Mouse (Mus musculus): Measurements from ENCODE around the gene Rasal2. TPM values are rescaled to one million over a fixed set of nuclear protein-coding genes. Genes with fewer than 3 reads are reported as not detected.

Gene Rasal2
- polyA plus RNA-seq, 1 experiment: 13.7 TPM

DNA sequence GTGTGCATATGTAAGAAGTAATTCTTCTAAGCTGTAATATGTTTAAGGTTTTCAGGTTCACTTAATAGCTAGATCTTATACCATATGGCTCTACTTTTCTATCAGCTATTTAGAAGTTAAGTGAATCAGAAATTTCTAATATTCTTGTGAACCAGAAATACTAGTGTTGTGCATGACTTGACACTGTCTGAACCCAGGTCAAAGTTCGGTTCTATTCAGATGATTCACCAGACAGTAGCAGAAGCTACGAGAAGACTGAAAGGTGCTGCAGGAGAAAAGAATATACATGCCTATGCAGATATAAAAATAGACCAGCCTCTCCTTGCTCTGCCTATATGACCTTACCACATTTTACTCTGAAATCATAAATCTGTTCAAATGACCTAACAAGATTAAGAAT is 182.0 kb downstream of the Rasal2 start:
- no peaks in the 10 kb centered on the region for H3K4me1 ChIP-seq (ENCODE audit: control insufficient read depth, insufficient read depth, low read length)
- no peak overlapping the region for H3K4me3 ChIP-seq (ENCODE audit: control insufficient read depth, low read depth, low read length)
- H3K27me3 ChIP-seq (ENCODE audit: control insufficient read depth, insufficient read depth, low read length): no peaks in the 10 kb centered on the region
- H3K36me3 ChIP-seq (ENCODE audit: control insufficient read depth, insufficient read depth, low read length): no peaks in the 10 kb centered on the region
- H3K27ac ChIP-seq (ENCODE audit: control insufficient read depth, insufficient read depth, low read depth, low read length): no peak overlapping the region
- TF ChIP-seq CTCF (IDR thresholded peaks at IDR 0.05; ENCODE audit: control insufficient read depth, insufficient read depth, insufficient replicate concordance, low read depth, low read length): no peak
- TF ChIP-seq POLR2A (IDR thresholded peaks at IDR 0.05; ENCODE audit: control insufficient read depth, low read depth, low read length): no peak

DNA sequence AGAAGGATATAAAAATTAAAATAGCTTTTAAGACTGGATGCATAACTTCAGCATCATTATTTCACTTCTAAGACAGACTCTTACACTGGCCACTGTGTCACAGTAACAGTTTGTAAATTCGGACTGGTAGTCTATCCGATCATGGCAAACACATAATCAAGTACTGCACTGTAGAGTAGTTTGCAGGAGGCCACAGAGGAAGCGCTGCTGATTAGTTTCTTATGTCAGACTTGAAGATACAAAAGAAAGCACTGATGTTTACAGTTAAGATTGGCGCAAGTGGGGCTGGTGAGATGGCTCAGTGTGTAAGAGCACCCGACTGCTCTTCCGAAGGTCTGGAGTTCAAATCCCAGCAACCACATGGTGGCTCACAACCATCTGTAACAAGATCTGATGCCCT is 187.4 kb downstream of the Rasal2 start:
- Histone ChIP-seq H3K27me3 (ENCODE audit: control insufficient read depth, insufficient read depth, low read length) (no peaks in the 10 kb centered on the region), H3K36me3 (ENCODE audit: control insufficient read depth, insufficient read depth, low read length) (no peaks in the 10 kb centered on the region), H3K4me3 (ENCODE audit: control insufficient read depth, low read depth, low read length) (no peak overlapping the region), H3K4me1 (ENCODE audit: control insufficient read depth, insufficient read depth, low read length) (no peaks in the 10 kb centered on the region), H3K27ac (ENCODE audit: control insufficient read depth, insufficient read depth, low read depth, low read length) (no peak overlapping the region)
- TF ChIP-seq POLR2A (IDR thresholded peaks at IDR 0.05; ENCODE audit: control insufficient read depth, low read depth, low read length) (no peak), CTCF (IDR thresholded peaks at IDR 0.05; ENCODE audit: control insufficient read depth, insufficient read depth, insufficient replicate concordance, low read depth, low read length) (no peak)

DNA sequence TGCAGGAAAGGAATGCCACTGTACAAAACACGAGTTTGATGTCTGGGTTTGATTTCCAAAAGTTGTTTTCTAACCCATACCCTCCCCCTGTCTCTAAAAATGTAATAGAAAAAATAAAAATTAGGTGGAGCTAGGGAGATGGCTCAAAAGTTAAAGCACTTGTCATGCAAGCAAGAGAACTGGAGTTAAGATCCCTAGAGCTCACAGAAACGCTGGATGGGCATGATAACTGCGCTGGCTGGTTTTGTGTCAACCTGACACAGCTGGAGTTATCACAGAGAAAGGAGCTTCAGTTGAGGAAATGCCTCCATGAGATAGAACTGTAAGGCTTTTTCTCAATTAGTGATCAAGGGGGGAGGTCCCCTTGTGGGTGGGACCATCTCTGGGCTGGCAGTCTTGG is 191.5 kb downstream of the Rasal2 start:
- no peak overlapping the region for H3K27ac ChIP-seq (ENCODE audit: control insufficient read depth, insufficient read depth, low read depth, low read length)
- no peaks in the 10 kb centered on the region for H3K4me1 ChIP-seq (ENCODE audit: control insufficient read depth, insufficient read depth, low read length)
- no peaks in the 10 kb centered on the region for H3K36me3 ChIP-seq (ENCODE audit: control insufficient read depth, insufficient read depth, low read length)
- no peak overlapping the region for H3K4me3 ChIP-seq (ENCODE audit: control insufficient read depth, low read depth, low read length)
- no peak for TF ChIP-seq CTCF (IDR thresholded peaks at IDR 0.05; ENCODE audit: control insufficient read depth, insufficient read depth, insufficient replicate concordance, low read depth, low read length)
- TF ChIP-seq POLR2A (IDR thresholded peaks at IDR 0.05; ENCODE audit: control insufficient read depth, low read depth, low read length): no peak
- H3K27me3 ChIP-seq (ENCODE audit: control insufficient read depth, insufficient read depth, low read length): no peaks in the 10 kb centered on the region

DNA sequence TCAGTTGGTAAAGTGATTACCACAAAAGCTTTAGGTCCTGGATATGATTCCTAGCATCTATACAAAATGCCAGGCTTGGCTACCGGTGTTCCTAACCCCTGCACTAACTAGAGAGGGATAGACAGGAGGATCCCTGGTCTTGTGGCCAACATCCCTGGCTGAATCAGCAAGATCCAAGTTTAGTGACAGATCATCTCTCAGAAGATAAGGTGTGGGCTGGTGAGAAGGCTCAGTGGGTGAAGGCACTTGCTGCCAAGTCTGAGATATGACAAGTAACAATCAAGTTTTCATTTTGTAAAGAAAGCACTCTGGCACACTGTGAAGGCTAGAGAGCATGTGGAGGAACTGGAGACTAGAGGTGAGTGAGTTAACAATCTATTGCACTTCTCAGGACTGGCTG is 191.9 kb downstream of the Rasal2 start:
- Histone ChIP-seq H3K36me3 (ENCODE audit: control insufficient read depth, insufficient read depth, low read length) (no peaks in the 10 kb centered on the region), H3K4me3 (ENCODE audit: control insufficient read depth, low read depth, low read length) (no peak overlapping the region), H3K27ac (ENCODE audit: control insufficient read depth, insufficient read depth, low read depth, low read length) (no peak overlapping the region), H3K27me3 (ENCODE audit: control insufficient read depth, insufficient read depth, low read length) (no peaks in the 10 kb centered on the region), H3K4me1 (ENCODE audit: control insufficient read depth, insufficient read depth, low read length) (no peaks in the 10 kb centered on the region)
- TF ChIP-seq CTCF (IDR thresholded peaks at IDR 0.05; ENCODE audit: control insufficient read depth, insufficient read depth, insufficient replicate concordance, low read depth, low read length): no peak
- TF ChIP-seq POLR2A (IDR thresholded peaks at IDR 0.05; ENCODE audit: control insufficient read depth, low read depth, low read length): no peak

DNA sequence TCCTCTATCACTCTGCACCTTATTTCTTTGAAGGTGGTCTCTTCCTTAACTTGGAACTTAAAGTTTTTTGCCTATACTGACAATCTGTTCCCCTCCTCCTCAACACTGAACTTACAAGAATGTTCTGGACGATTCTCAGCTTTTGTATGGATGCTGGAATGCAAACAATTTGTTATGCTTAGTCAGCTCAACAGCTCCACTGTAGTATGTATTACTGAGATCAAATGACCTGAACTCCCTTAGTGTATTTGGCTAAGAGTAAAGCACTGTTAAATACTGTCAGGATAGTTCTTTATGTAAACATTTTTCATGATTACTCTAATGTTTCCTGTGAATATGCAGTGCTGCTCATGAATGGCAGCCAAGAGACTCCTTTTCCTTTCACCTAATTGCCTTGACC is 203.6 kb downstream of the Rasal2 start:
- Histone ChIP-seq H3K27me3 (ENCODE audit: control insufficient read depth, insufficient read depth, low read length) (no peaks in the 10 kb centered on the region), H3K36me3 (ENCODE audit: control insufficient read depth, insufficient read depth, low read length) (no peaks in the 10 kb centered on the region), H3K4me1 (ENCODE audit: control insufficient read depth, insufficient read depth, low read length) (no peaks in the 10 kb centered on the region), H3K27ac (ENCODE audit: control insufficient read depth, insufficient read depth, low read depth, low read length) (no peak overlapping the region), H3K4me3 (ENCODE audit: control insufficient read depth, low read depth, low read length) (no peak overlapping the region)
- TF ChIP-seq CTCF (IDR thresholded peaks at IDR 0.05; ENCODE audit: control insufficient read depth, insufficient read depth, insufficient replicate concordance, low read depth, low read length) (no peak), POLR2A (IDR thresholded peaks at IDR 0.05; ENCODE audit: control insufficient read depth, low read depth, low read length) (no peak)

DNA sequence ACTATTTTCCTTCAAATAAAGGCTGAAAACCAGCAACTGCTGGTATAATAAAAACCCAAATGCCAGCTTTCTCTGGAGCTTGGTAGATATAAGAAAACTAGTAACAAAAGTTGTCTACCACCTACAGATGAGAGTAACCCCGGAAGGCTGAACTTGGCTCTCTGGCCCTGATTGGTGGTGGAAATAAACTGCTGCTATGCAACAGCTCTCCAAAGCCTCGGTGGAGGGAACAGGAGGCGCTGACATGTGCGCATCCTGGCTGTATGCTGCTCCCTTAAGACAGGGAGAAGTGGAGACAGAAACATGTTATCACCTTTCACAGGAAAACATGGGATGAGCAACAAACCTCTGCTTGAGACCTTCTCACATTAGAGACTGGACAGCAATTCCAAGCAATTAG is 206.7 kb downstream of the Rasal2 start:
- Histone ChIP-seq H3K27ac (ENCODE audit: control insufficient read depth, insufficient read depth, low read depth, low read length) (no peak overlapping the region), H3K4me1 (ENCODE audit: control insufficient read depth, insufficient read depth, low read length) (no peaks in the 10 kb centered on the region), H3K4me3 (ENCODE audit: control insufficient read depth, low read depth, low read length) (no peak overlapping the region), H3K36me3 (ENCODE audit: control insufficient read depth, insufficient read depth, low read length) (no peaks in the 10 kb centered on the region), H3K27me3 (ENCODE audit: control insufficient read depth, insufficient read depth, low read length) (no peaks in the 10 kb centered on the region)
- TF ChIP-seq POLR2A (IDR thresholded peaks at IDR 0.05; ENCODE audit: control insufficient read depth, low read depth, low read length) (no peak), CTCF (IDR thresholded peaks at IDR 0.05; ENCODE audit: control insufficient read depth, insufficient read depth, insufficient replicate concordance, low read depth, low read length) (no peak)

DNA sequence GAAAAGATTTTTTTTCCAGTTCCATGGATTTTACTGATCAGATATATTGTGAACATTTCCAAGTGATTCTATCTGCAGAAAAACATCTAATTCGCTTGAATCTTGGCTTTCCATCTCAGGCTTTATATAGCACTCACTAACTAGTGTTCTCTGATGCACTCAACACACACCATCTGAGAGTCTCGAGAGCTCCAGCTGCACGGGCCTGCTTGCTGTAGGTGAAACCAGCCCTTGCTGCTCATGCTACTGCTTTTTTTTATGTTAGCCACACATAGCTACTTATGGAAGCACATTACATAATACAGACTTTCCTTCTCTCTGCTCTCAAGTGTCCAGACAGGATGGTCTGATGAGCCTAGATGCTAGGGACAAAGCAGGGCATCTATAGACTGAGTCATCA is 229.4 kb downstream of the Rasal2 start:
- H3K4me1 ChIP-seq (ENCODE audit: control insufficient read depth, insufficient read depth, low read length): no peaks in the 10 kb centered on the region
- no peak overlapping the region for H3K27ac ChIP-seq (ENCODE audit: control insufficient read depth, insufficient read depth, low read depth, low read length)
- no peak for TF ChIP-seq CTCF (IDR thresholded peaks at IDR 0.05; ENCODE audit: control insufficient read depth, insufficient read depth, insufficient replicate concordance, low read depth, low read length)
- no peak for TF ChIP-seq POLR2A (IDR thresholded peaks at IDR 0.05; ENCODE audit: control insufficient read depth, low read depth, low read length)
- no peaks in the 10 kb centered on the region for H3K27me3 ChIP-seq (ENCODE audit: control insufficient read depth, insufficient read depth, low read length)
- no peaks in the 10 kb centered on the region for H3K36me3 ChIP-seq (ENCODE audit: control insufficient read depth, insufficient read depth, low read length)
- H3K4me3 ChIP-seq (ENCODE audit: control insufficient read depth, low read depth, low read length): no peak overlapping the region

DNA sequence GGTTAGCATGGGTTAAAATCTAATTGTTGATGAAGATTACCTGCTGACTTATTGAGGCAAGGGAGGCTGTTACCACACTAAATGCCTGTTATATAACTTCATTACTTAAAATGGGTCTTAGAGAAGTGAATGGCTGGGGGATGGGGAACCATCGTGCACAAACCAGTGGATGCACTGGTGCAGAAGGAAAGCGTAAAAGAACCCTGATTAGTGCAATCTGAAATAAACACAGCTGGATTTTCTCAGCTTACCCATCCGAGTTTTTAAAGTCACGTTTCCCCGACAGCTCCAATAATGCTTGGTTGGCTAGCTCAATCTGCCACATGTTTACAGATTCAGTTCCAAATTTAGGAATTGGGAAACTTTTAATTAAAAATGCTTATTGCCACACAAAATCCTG is 230.0 kb downstream of the Rasal2 start:
- Histone ChIP-seq H3K4me3 (ENCODE audit: control insufficient read depth, low read depth, low read length) (no peak overlapping the region), H3K4me1 (ENCODE audit: control insufficient read depth, insufficient read depth, low read length) (no peaks in the 10 kb centered on the region), H3K27me3 (ENCODE audit: control insufficient read depth, insufficient read depth, low read length) (no peaks in the 10 kb centered on the region), H3K36me3 (ENCODE audit: control insufficient read depth, insufficient read depth, low read length) (no peaks in the 10 kb centered on the region), H3K27ac (ENCODE audit: control insufficient read depth, insufficient read depth, low read depth, low read length) (no peak overlapping the region)
- no peak for TF ChIP-seq CTCF (IDR thresholded peaks at IDR 0.05; ENCODE audit: control insufficient read depth, insufficient read depth, insufficient replicate concordance, low read depth, low read length)
- TF ChIP-seq POLR2A (IDR thresholded peaks at IDR 0.05; ENCODE audit: control insufficient read depth, low read depth, low read length): no peak
